Mouse (Mus musculus) olfactory bulb, adult 2 months (tissue): ENCODE data around the gene Med23.

Experiments
- CTCF ChIP-seq: fragments of 200-500 bp; IDR thresholded peaks from 2 replicates; pipeline ENCODE4 v1.5.1; 2012; ENCODE audit warnings: low read depth, mild to moderate bottlenecking, low read length, moderate library complexity; ENCODE audit not compliant: insufficient read depth
- POLR2A ChIP-seq: fragments of 200-500 bp; IDR thresholded peaks from 2 replicates; pipeline ENCODE4 v1.6.1; 2012; ENCODE audit warnings: mild to moderate bottlenecking, low read depth, low read length, moderate library complexity; ENCODE audit not compliant: insufficient read depth

DNA sequence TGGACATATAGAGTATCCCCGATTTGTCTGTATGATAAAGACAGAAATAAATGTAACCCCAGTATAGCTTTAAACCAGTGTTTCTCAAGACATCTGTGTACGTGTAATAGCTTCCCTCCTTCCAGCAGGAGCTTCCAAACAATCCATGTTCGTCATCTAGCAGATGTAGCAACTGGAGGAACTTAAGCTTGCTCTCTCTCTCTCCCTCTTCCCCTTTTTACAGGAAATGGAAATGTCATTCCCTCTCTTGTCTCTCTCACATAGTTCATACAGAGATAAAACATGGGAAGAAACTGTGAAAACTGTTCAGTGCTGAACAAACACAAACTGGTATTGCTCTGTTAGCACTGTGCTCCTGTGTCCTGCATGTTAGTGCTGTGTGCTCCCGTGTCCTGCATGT, 80.4 kb downstream of the Med23 start:
- TF ChIP-seq CTCF (no peak), POLR2A (no peak)
